Mouse (Mus musculus) v-Abl transformed pro-B cells (cell line): ENCODE results near the gene Dazap1.

ENCODE experiments used
- in situ Hi-C, 2 experiments: fragments of 400-800 bp; cut with MboI; formaldehyde crosslinking; loops; one replicate each; pipeline ENCODE4 v1.15.1; 2025; ENCODE audit not compliant: unreplicated experiment in 2 of 2

Dazap1 gene

GRCm38 (mm10) chr10:80248437-80248836 is 12.8 kb upstream of the Dazap1 start:
- in situ Hi-C loops, result loop anchor here (5.0 kb wide), 1 partner anchor 71 kb away; the partner anchor contains the start of gene Efna2 (in 2 of the 2)

GRCm38 (mm10) chr10:80248971-80249640 is 12.2 kb upstream of the Dazap1 start, which contains the start of gene Ndufs7:
Gene Ndufs7, plus strand, starts transcription at chr10:80249121.
- in situ Hi-C loops, result loop anchor here (5.0 kb wide), 1 partner anchor 72 kb away; the partner anchor contains the start of gene Efna2 (in 2 of the 2)

GRCm38 (mm10) chr10:80250059-80250458 is 11.2 kb upstream of the Dazap1 start:
- in situ Hi-C loops, result loop anchor here in 1 of 2 experiments (25.0 kb wide), 1 partner anchor 288 kb away; the partner anchor contains the start of genes Grin3b and Wdr18

- in situ Hi-C loops, result loop anchor here in 1 of 2 experiments (25.0 kb wide), 1 partner anchor 288 kb away; the partner anchor contains the start of genes Grin3b and Wdr18
Observed at GRCm38 (mm10) chr10:80250573-80250972, 10.7 kb upstream of the Dazap1 start.

GRCm38 (mm10) chr10:80252011-80252410 is 9.3 kb upstream of the Dazap1 start:
- in situ Hi-C loops, result loop anchor here in 1 of 2 experiments (25.0 kb wide), 1 partner anchor 290 kb away; the partner anchor contains the start of genes Grin3b and Wdr18

GRCm38 (mm10) chr10:80252493-80253274 is 8.6 kb upstream of the Dazap1 start:
- in situ Hi-C loops, result loop anchor here in 1 of 2 experiments (25.0 kb wide), 1 partner anchor 290 kb away; the partner anchor contains the start of genes Grin3b and Wdr18

- in situ Hi-C loops, result loop anchor here in 1 of 2 experiments (25.0 kb wide), 1 partner anchor 291 kb away; the partner anchor contains the start of genes Grin3b and Wdr18
Observed at GRCm38 (mm10) chr10:80253551-80253950, 7.7 kb upstream of the Dazap1 start.

GRCm38 (mm10) chr10:80254331-80255297 is 6.7 kb upstream of the Dazap1 start:
- in situ Hi-C loops, result loop anchor here in 1 of 2 experiments (25.0 kb wide), 1 partner anchor 292 kb away; the partner anchor contains the start of genes Grin3b and Wdr18

GRCm38 (mm10) chr10:80255881-80256535 is 5.3 kb upstream of the Dazap1 start:
- in situ Hi-C loops, result loop anchor here in 1 of 2 experiments (25.0 kb wide), 1 partner anchor 294 kb away; the partner anchor contains the start of genes Grin3b and Wdr18

- in situ Hi-C loops, result loop anchor here in 1 of 2 experiments (25.0 kb wide), 1 partner anchor 296 kb away; the partner anchor contains the start of genes Grin3b and Wdr18
Observed at GRCm38 (mm10) chr10:80257936-80258335, 3.4 kb upstream of the Dazap1 start.

GRCm38 (mm10) chr10:80258752-80259462 is 2.4 kb upstream of the Dazap1 start:
- in situ Hi-C loops, result loop anchor here in 1 of 2 experiments (25.0 kb wide), 1 partner anchor 297 kb away; the partner anchor contains the start of genes Grin3b and Wdr18

- in situ Hi-C loops, result loop anchor here in 1 of 2 experiments (25.0 kb wide), 1 partner anchor 297 kb away; the partner anchor contains the start of genes Grin3b and Wdr18
Observed at GRCm38 (mm10) chr10:80259463-80259805, 1.9 kb upstream of the Dazap1 start.

- in situ Hi-C loops, result loop anchor here in 1 of 2 experiments (25.0 kb wide), 1 partner anchor 298 kb away; the partner anchor contains the start of genes Grin3b and Wdr18
Observed at GRCm38 (mm10) chr10:80259861-80260641, 1.2 kb upstream of the Dazap1 start.

GRCm38 (mm10) chr10:80261585-80261968 is 291 bp downstream of the Dazap1 start:
- in situ Hi-C loops, result loop anchor here in 1 of 2 experiments (25.0 kb wide), 1 partner anchor 299 kb away; the partner anchor contains the start of genes Grin3b and Wdr18

GRCm38 (mm10) chr10:80262169-80262568 is 883 bp downstream of the Dazap1 start:
- in situ Hi-C loops, result loop anchor here in 1 of 2 experiments (25.0 kb wide), 1 partner anchor 300 kb away; the partner anchor contains the start of genes Grin3b and Wdr18

GRCm38 (mm10) chr10:80262776-80263365 is 1.6 kb downstream of the Dazap1 start:
- in situ Hi-C loops, result loop anchor here in 1 of 2 experiments (25.0 kb wide), 1 partner anchor 301 kb away; the partner anchor contains the start of genes Grin3b and Wdr18
